Comparison of ENCODE assay signal across 39 mouse cellular contexts in genomic region chr12:11247460-11247859, GRCm38 (mm10). TPM values are rescaled to one million over a fixed set of nuclear protein-coding genes. Genes with fewer than 3 reads are reported as not detected.
"Had no signal": no experiment of that assay in that cellular context is flagged by ENCODE, and none has a peak within 500 bp of the region (broad histone marks: within the 10 kb centered on the region; RNA-seq: fewer than 3 reads in every experiment).

No protein-coding gene starts in this region.

- H3K27me3 ChIP-seq: embryonic facial prominence, embryonic 12.5 days; embryonic facial prominence, embryonic 13.5 days; embryonic facial prominence, embryonic 15.5 days; forebrain, embryonic 12.5 days; forebrain, embryonic 13.5 days; forebrain, embryonic 15.5 days had no signal

- H3K9ac ChIP-seq: embryonic facial prominence, embryonic 12.5 days; embryonic facial prominence, embryonic 13.5 days; embryonic facial prominence, embryonic 15.5 days; forebrain, embryonic 12.5 days; forebrain, embryonic 13.5 days; forebrain, embryonic 15.5 days; forebrain, postnatal 0 days had no signal

- DNase-seq: cerebellum, adult 9-10 months; cerebellum, adult 9-11 months; cerebellum, postnatal 10 days; cerebellum, postnatal 14 days; cerebellum, postnatal 25 days; cerebellum, postnatal 36 days; embryo, embryonic 11 days; forebrain, postnatal 0 days; gastrocnemius, adult 2 months; gastrocnemius, postnatal 10 days; gastrocnemius, postnatal 14 days; gastrocnemius, postnatal 25 days; gastrocnemius, postnatal 36 days; heart, adult 11 months; heart, adult 18-20 months; heart, adult 2 months had no signal

- H3K4me2 ChIP-seq: embryonic facial prominence, embryonic 12.5 days; embryonic facial prominence, embryonic 13.5 days; embryonic facial prominence, embryonic 15.5 days; forebrain, embryonic 12.5 days; forebrain, embryonic 13.5 days; forebrain, embryonic 15.5 days had no signal

- H3K27ac ChIP-seq: embryonic facial prominence, embryonic 10.5 days; embryonic facial prominence, embryonic 12.5 days; embryonic facial prominence, embryonic 13.5 days; embryonic facial prominence, embryonic 15.5 days; forebrain, embryonic 10.5 days; forebrain, embryonic 12.5 days; forebrain, embryonic 13.5 days; forebrain, embryonic 15.5 days; gastrocnemius, adult 2 months; heart, adult 2 months had no signal

- H3K9me3 ChIP-seq: embryonic facial prominence, embryonic 10.5 days; embryonic facial prominence, embryonic 12.5 days; embryonic facial prominence, embryonic 13.5 days; embryonic facial prominence, embryonic 15.5 days; forebrain, embryonic 10.5 days; forebrain, embryonic 12.5 days; forebrain, embryonic 13.5 days; forebrain, embryonic 15.5 days had no signal

- H3K4me3 ChIP-seq: embryonic facial prominence, embryonic 10.5 days; embryonic facial prominence, embryonic 12.5 days; embryonic facial prominence, embryonic 13.5 days; embryonic facial prominence, embryonic 15.5 days; erythroblast, embryonic 14.5 days; forebrain, embryonic 10.5 days; forebrain, embryonic 12.5 days; forebrain, embryonic 13.5 days; forebrain, embryonic 15.5 days; gastrocnemius, adult 2 months; heart, adult 2 months had no signal

- ATAC-seq: forebrain, embryonic 13.5 days; forebrain, embryonic 14.5 days; forebrain, embryonic 15.5 days; forebrain, embryonic 16.5 days; forebrain, postnatal 0 days had no signal

- H3K4me1 ChIP-seq: embryonic facial prominence, embryonic 10.5 days; embryonic facial prominence, embryonic 12.5 days; embryonic facial prominence, embryonic 13.5 days; embryonic facial prominence, embryonic 15.5 days; forebrain, embryonic 10.5 days; forebrain, embryonic 12.5 days; forebrain, embryonic 13.5 days; forebrain, embryonic 15.5 days had no signal

RNA-seq across cellular contexts. Expression of gene Msgn1, which starts 38.7 kb away (rescaled TPM):
- total RNA-seq: common myeloid progenitor, adult 5-6 weeks; forebrain, postnatal 0 days; gastrocnemius, adult 18-20 months; gastrocnemius, adult 2 months; gastrocnemius, adult 8-10 months; gastrocnemius, postnatal 10 days; gastrocnemius, postnatal 14 days; gastrocnemius, postnatal 25 days; gastrocnemius, postnatal 36 days; gastrocnemius, postnatal 4 days; granulocyte monocyte progenitor cell, adult 5-6 weeks; heart, adult 18-20 months; heart, adult 2 months; heart, adult 8-10 months had no signal
- polyA plus RNA-seq: cortical plate, adult 2 months; embryonic facial prominence, embryonic 10.5 days; embryonic facial prominence, embryonic 11.5 days; embryonic facial prominence, embryonic 12.5 days; embryonic facial prominence, embryonic 13.5 days; embryonic facial prominence, embryonic 14.5 days; embryonic facial prominence, embryonic 15.5 days; erythroblast, embryonic 14.5 days; forebrain, embryonic 10.5 days; forebrain, embryonic 11.5 days; forebrain, embryonic 12.5 days; forebrain, embryonic 13.5 days; forebrain, embryonic 14.5 days; forebrain, embryonic 15.5 days; forebrain, embryonic 16.5 days; forebrain, postnatal 0 days; frontal cortex, adult 2 months; gonadal fat pad, adult 2 months; heart, adult 2 months had no signal
